Mouse (Mus musculus) liver, embryonic 11.5 days (tissue): ENCODE results near the gene Akap13. TPM values are rescaled to one million over a fixed set of nuclear protein-coding genes. Genes with fewer than 3 reads are reported as not detected.

Experiments used
- ATAC-seq: fragments of 200-750 bp; cut with Nextera tagmentation; replicated peaks from 2 replicates; pipeline ENCODE4 v1.8.0; 2017; ENCODE audit warnings: moderate number of reproducible peaks, mild to moderate bottlenecking, moderate TSS enrichment, moderate library complexity; ENCODE audit not compliant: low FRiP score
- DNase-seq: peaks from one replicate; pipeline ENCODE4 v3.0.0-alpha.2; 2017; ENCODE audit warnings: low spot score
- H3K27ac ChIP-seq: fragments of 300-500 bp; sonication (generic); 2 replicates; pipeline ENCODE4 v1.5.1; 2014; ENCODE audit warnings: mild to moderate bottlenecking, low read depth, low read length, control low read depth
- H3K27me3 ChIP-seq: fragments of 300-500 bp; sonication (generic); replicated peaks from 2 replicates; pipeline ENCODE4 v1.6.1; 2014; ENCODE audit warnings: low read length, mixed read lengths; ENCODE audit not compliant: control insufficient read depth, insufficient read depth
- H3K36me3 ChIP-seq: fragments of 300-500 bp; sonication (generic); 2 replicates; pipeline ENCODE4 v1.6.1; 2014; ENCODE audit warnings: mild to moderate bottlenecking, low read length, moderate library complexity, mixed read lengths; ENCODE audit not compliant: control insufficient read depth, insufficient read depth
- H3K4me1 ChIP-seq: fragments of 300-500 bp; sonication (generic); replicated peaks from 2 replicates; pipeline ENCODE4 v1.6.1; 2014; ENCODE audit warnings: low read length, mixed read lengths; ENCODE audit not compliant: control insufficient read depth, insufficient read depth
- H3K4me2 ChIP-seq: fragments of 300-500 bp; sonication (generic); 2 replicates; pipeline ENCODE4 v1.6.1; 2014; ENCODE audit warnings: mild to moderate bottlenecking, control low read depth, moderate library complexity
- H3K4me3 ChIP-seq: fragments of 300-500 bp; sonication (generic); 2 replicates; pipeline ENCODE4 v1.5.1; 2014; ENCODE audit warnings: low read depth, low read length, control low read depth
- H3K9ac ChIP-seq: fragments of 300-500 bp; sonication (generic); 2 replicates; pipeline ENCODE4 v1.6.1; 2014; ENCODE audit warnings: low read depth, low read length, control low read depth
- H3K9me3 ChIP-seq: fragments of 300-500 bp; sonication (generic); 2 replicates; pipeline ENCODE4 v1.6.1; 2016; ENCODE audit warnings: low read length, inconsistent platforms, mixed read lengths; ENCODE audit not compliant: control insufficient read depth
- WGBS: fragments of 180-500 bp; shearing (Covaris S2); extraction: QIAGEN DNeasy Blood & Tissue Kit; methylation state at CpG from one replicate; pipeline ENCODE4 v1.1.7; 2014; 5-methylcytosine and 5-hydroxymethylcytosine counted together
- polyA plus RNA-seq: library from polyadenylated mRNA; unstranded; fragments of >200 nt; fragmentation: Nextera tagmentation; extraction: Ambion mirVana; gene quantifications from 2 replicates; pipeline ENCODE4 v1.2.1, GENCODE M21; 2014

Akap13 gene
- polyA plus RNA-seq, 1 experiment from 2014 or later: 30.7 TPM

- Histone ChIP-seq H3K4me1 (peaks cover 27% of the 10 kb centered on the region), H3K9ac (0 out of 2 replicates have a peak overlapping the region, but pooled peaks have one; percentile 37), H3K4me2 (peak overlapping the region; percentile 57), H3K4me3 (no peak overlapping the region), H3K27me3 (no peaks in the 10 kb centered on the region), H3K36me3 (no peaks in the 10 kb centered on the region), H3K27ac (peak overlapping the region; percentile 56; the same call in 1 of the 2 replicates), H3K9me3 (no peaks in the 10 kb centered on the region)
- WGBS: 30% methylated on average over 6 of the region's 6 CpGs
- DNase-seq (no peak), ATAC-seq (peak; percentile 69)
These were observed 140.9 kb downstream of the Akap13 start for GRCm38 (mm10) chr7:75596058-75596748.

- no peak overlapping the region for H3K4me3 ChIP-seq
- DNase-seq (no peak), ATAC-seq (peak; percentile 55)
- WGBS: 54% methylated on average over 2 of the region's 2 CpGs
- H3K9ac ChIP-seq: no peak overlapping the region
- H3K4me2 ChIP-seq: no peak overlapping the region
- no peaks in the 10 kb centered on the region for H3K9me3 ChIP-seq
- no peaks in the 10 kb centered on the region for H3K36me3 ChIP-seq
- no peak overlapping the region for H3K27ac ChIP-seq
- H3K27me3 ChIP-seq: no peaks in the 10 kb centered on the region
- peaks cover 24% of the 10 kb centered on the region for H3K4me1 ChIP-seq
These were observed 142.5 kb downstream of the Akap13 start for GRCm38 (mm10) chr7:75597840-75598239.

- no peak overlapping the region for H3K27ac ChIP-seq
- H3K9me3 ChIP-seq: no peaks in the 10 kb centered on the region
- H3K27me3 ChIP-seq: no peaks in the 10 kb centered on the region
- DNase-seq (no peak), ATAC-seq (no peak)
- H3K9ac ChIP-seq: no peak overlapping the region
- H3K4me2 ChIP-seq: no peak overlapping the region
- 78% methylated on average over 6 of the region's 6 CpGs for WGBS
- peaks cover 14% of the 10 kb centered on the region for H3K4me1 ChIP-seq
- no peak overlapping the region for H3K4me3 ChIP-seq
- peaks cover 3% of the 10 kb centered on the region; the same call in 1 of the 2 replicates for H3K36me3 ChIP-seq
These were observed 145.2 kb downstream of the Akap13 start for GRCm38 (mm10) chr7:75600360-75601075.

- Histone ChIP-seq H3K4me3 (no peak overlapping the region), H3K4me1 (peaks cover 31% of the 10 kb centered on the region), H3K9me3 (no peaks in the 10 kb centered on the region), H3K27me3 (no peaks in the 10 kb centered on the region), H3K9ac (no peak overlapping the region), H3K36me3 (peaks cover 18% of the 10 kb centered on the region; the same call in 1 of the 2 replicates), H3K4me2 (no peak overlapping the region), H3K27ac (no peak overlapping the region)
- WGBS: 78% methylated on average over 3 of the region's 3 CpGs
- DNase-seq (no peak), ATAC-seq (no peak)
These were observed 151.9 kb downstream of the Akap13 start for GRCm38 (mm10) chr7:75607248-75607647.

DNA sequence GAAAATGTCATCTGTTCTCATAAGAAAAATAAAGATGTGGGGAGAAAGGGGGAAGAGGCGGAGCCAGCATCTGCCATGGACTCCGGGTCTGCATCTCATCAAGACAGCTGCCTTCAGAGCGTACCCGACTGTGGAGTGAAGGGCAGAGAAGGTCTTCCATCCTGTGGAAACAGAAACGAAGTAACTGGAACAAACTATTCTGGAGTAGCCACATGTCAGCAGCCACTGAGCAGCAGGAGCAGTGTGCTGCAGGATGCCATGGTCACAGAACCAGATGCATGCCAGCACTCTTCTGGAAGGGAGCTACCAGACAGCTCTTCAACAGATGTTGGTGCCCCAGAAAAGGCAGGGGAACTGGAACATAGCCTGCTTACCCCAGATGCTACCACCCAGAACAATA, 153.4 kb downstream of the Akap13 start:
- Histone ChIP-seq H3K9me3 (no peaks in the 10 kb centered on the region), H3K4me2 (no peak overlapping the region), H3K27me3 (no peaks in the 10 kb centered on the region), H3K36me3 (peaks cover 18% of the 10 kb centered on the region; the same call in 1 of the 2 replicates), H3K9ac (no peak overlapping the region), H3K4me1 (peaks cover 41% of the 10 kb centered on the region), H3K27ac (peak overlapping the region; percentile 5; the same call in 1 of the 2 replicates), H3K4me3 (no peak overlapping the region)
- 71% methylated on average over 5 of the region's 5 CpGs for WGBS
- DNase-seq: no peak
- ATAC-seq: no peak

DNA sequence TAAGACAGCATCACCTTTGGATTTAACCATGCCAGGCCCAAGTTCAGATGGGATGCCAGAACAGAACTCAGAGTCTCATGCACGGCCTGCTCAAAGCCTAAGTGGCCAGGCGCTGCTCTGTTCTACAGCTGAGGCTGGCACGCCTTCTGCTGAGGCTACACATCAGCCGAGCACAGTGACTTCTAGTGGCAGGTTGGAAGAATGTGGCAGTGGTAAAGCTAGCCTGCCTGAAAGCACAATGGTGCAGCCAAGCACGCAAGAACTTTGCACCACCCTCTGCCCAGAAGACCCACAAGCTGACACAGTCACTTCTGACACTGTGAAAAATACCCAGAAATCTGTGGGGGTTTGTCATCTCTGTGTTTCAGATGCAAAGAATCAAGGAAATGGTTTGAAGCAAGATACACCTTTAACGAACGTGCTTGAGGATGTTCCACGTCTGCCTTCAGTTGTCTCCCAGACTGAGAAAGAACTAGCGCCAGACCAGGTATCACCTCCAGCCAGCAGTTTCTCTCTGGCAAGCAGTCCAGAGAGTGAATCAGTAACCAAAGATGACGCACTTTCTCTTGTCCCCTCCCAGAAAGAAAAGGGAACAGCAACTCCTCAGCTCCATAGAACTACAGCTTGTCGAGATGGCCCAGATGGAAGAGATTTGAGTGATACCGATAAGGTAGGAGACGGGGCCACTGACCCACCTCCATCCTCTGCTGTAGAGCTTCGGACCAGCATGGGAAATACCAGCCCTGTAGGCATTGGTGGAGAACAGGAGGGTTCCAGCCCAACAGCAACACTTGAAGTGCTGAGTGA, 154.3 kb downstream of the Akap13 start:
- Histone ChIP-seq H3K9ac (no peak overlapping the region), H3K27ac (no peak overlapping the region), H3K4me1 (peaks cover 50% of the 10 kb centered on the region), H3K4me3 (no peak overlapping the region), H3K4me2 (peak overlapping the region; percentile 26), H3K36me3 (peaks cover 15% of the 10 kb centered on the region; the same call in 1 of the 2 replicates), H3K9me3 (no peaks in the 10 kb centered on the region), H3K27me3 (no peaks in the 10 kb centered on the region)
- DNase-seq (no peak), ATAC-seq (no peak)
- WGBS: 80% methylated on average over 14 of the region's 14 CpGs

DNA sequence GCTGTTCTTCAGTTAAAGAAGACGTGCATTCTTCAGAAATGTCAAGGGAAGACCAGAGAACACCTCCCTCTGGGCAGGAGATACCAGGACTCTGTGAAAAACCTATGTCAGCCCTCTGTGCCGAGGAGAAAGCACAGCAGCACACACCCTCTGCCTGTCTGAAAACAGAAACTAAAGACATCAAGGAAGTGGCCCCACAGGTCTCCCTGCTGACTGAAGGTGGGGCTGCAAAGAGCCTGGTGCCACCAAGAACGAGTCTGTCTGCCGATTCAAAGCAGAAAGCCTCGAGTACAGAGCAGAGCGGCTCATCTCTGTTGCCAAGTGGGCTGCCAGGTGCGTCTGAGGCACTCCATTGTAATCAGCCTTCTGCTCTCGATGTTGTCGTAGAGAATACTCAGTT, 155.1 kb downstream of the Akap13 start:
- Histone ChIP-seq H3K4me1 (peaks cover 51% of the 10 kb centered on the region), H3K4me2 (peak overlapping the region; percentile 26), H3K9me3 (no peaks in the 10 kb centered on the region)

GRCm38 (mm10) chr7:75611261-75611950, 156.1 kb downstream of the Akap13 start:
- no peak for ATAC-seq
- no peaks in the 10 kb centered on the region for H3K27me3 ChIP-seq
- peak overlapping the region; percentile 69 for H3K4me2 ChIP-seq
- H3K4me3 ChIP-seq: 0 out of 2 replicates have a peak overlapping the region, but pooled peaks have one; percentile 49
- H3K36me3 ChIP-seq: peaks cover 15% of the 10 kb centered on the region; the same call in 1 of the 2 replicates
- H3K27ac ChIP-seq: peak overlapping the region; percentile 89
- H3K9me3 ChIP-seq: no peaks in the 10 kb centered on the region
- H3K4me1 ChIP-seq: peaks cover 51% of the 10 kb centered on the region
- no peak for DNase-seq
- 66% methylated on average over 15 of the region's 15 CpGs for WGBS
- peak overlapping the region; percentile 31; the same call in 1 of the 2 replicates for H3K9ac ChIP-seq

More for the DNA sequence above, 155.1 kb downstream of the Akap13 start:
- ATAC-seq (peak; percentile 40), DNase-seq (no peak)
- 0 out of 2 replicates have a peak overlapping the region, but pooled peaks have one; percentile 23 for H3K9ac ChIP-seq
- H3K36me3 ChIP-seq: peaks cover 15% of the 10 kb centered on the region; the same call in 1 of the 2 replicates
- 60% methylated on average over 9 of the region's 9 CpGs for WGBS
- no peak overlapping the region for H3K27ac ChIP-seq
- no peaks in the 10 kb centered on the region for H3K27me3 ChIP-seq
- H3K4me3 ChIP-seq: no peak overlapping the region
